Mouse (Mus musculus) Muller cell, postnatal 12 days (primary cell): ENCODE measurements at regions not wholly inside any gene's neighbourhood (a gene's known extent, or its start where the extent isn't known, plus 50 kb on each side); places are given as distances from the start of the nearest gene placed in this dataset.

ENCODE experiments used
- DNase-seq: peaks from one replicate; pipeline ENCODE4 v3.0.0-alpha.2; 2015; ENCODE audit errors: inconsistent ontology term

DNA sequence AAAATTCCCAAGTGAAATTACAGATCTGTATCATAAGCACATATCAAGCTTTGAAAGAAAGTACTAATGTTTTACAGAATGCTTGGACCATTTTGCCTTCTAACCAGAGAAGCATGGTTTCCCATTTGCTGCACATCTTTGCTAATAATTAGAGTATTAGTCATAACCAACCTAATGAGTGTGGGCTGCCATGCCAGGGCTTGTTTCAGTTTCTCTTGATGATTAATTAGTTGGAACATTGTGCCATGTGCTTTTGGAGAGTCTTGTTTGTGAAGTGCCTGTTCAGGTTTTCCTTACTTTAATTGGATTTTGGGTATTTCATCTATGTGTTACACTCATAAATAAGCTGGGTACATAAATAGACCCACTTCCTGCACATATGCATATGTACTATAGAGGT lies 927.2 kb upstream of the Ghitm start:
- peak; percentile 83 for DNase-seq

GRCm38 (mm10) chr14:38053770-38054169 lies 918.7 kb upstream of the Ghitm start:
- DNase-seq = no peak
